9 mouse cellular contexts compared by ENCODE assay signal in genomic region chr17:53568734-53569386, GRCm38 (mm10). TPM values are rescaled to one million over a fixed set of nuclear protein-coding genes. Genes with fewer than 3 reads are reported as not detected.
A peak's percentile ranks its signal among the peaks of the same experiment; 100 is the strongest.
DNase-seq lines count a peak whose midpoint lies in the region; ATAC-seq and TF ChIP-seq lines count a peak whose summit lies in the region.
"Had no signal": no experiment of that assay in that cellular context is flagged by ENCODE, and none has a peak within 500 bp of the region (broad histone marks: within the 10 kb centered on the region; RNA-seq: fewer than 3 reads in every experiment).

No protein-coding gene starts in this region.

- H3K4me2 ChIP-seq in kidney, embryonic 14.5 days (replicated peaks; ENCODE audit: low read depth, low read length): peak overlapping the region; percentile 98
- H3K4me2 ChIP-seq in hindbrain, embryonic 14.5 days (replicated peaks): peak overlapping the region; percentile 84
- peak overlapping the region; percentile 77 for H3K4me2 ChIP-seq in midbrain, embryonic 16.5 days (ENCODE audit: low read length)

- H3K4me3 ChIP-seq in kidney, embryonic 14.5 days (ENCODE audit: low read length): peak overlapping the region; percentile 86; the same call in 1 of the 2 replicates
- peak overlapping the region; percentile 87 for H3K4me3 ChIP-seq in bone marrow, adult 2 months (replicated peaks; ENCODE audit: control insufficient read depth, low read depth, low read length)
- H3K4me3 ChIP-seq in hindbrain, embryonic 14.5 days (replicated peaks; ENCODE audit: low read length): peak overlapping the region; percentile 94
- H3K4me3 ChIP-seq in midbrain, embryonic 16.5 days (ENCODE audit: low read depth, low read length): peak overlapping the region; percentile 88

- no peaks in the 10 kb centered on the region for H3K27me3 ChIP-seq in kidney, embryonic 14.5 days (ENCODE audit: control insufficient read depth, insufficient read depth, low read length)
- H3K27me3 ChIP-seq in hindbrain, embryonic 14.5 days (ENCODE audit: control insufficient read depth, insufficient read depth, low read length): no peaks in the 10 kb centered on the region
- no peaks in the 10 kb centered on the region for H3K27me3 ChIP-seq in midbrain, embryonic 16.5 days (ENCODE audit: control insufficient read depth, insufficient read depth, low read depth, low read length)

- no peaks in the 10 kb centered on the region for H3K9me3 ChIP-seq in kidney, embryonic 14.5 days (ENCODE audit: control insufficient read depth, low read length)
- H3K9me3 ChIP-seq in hindbrain, embryonic 14.5 days (ENCODE audit: control insufficient read depth, low read length): no peaks in the 10 kb centered on the region
- H3K9me3 ChIP-seq in midbrain, embryonic 16.5 days (replicated peaks; ENCODE audit: control insufficient read depth, low read length, poor library complexity, severe bottlenecking): no peaks in the 10 kb centered on the region

- no peak for TF ChIP-seq POLR2A in bone marrow, adult 2 months (IDR thresholded peaks at IDR 0.05; ENCODE audit: borderline replicate concordance, control insufficient read depth, low read depth, low read length)

- TF ChIP-seq CTCF in bone marrow, adult 2 months (IDR thresholded peaks at IDR 0.05; ENCODE audit: control insufficient read depth, insufficient read depth, low read length): no peak

- WGBS in kidney, embryonic 14.5 days: 39% methylated on average over 8 of the region's 8 CpGs
- WGBS in bone marrow, adult 2 months: 29% methylated on average over 8 of the region's 8 CpGs
- 31% methylated on average over 8 of the region's 8 CpGs for WGBS in hindbrain, embryonic 14.5 days
- WGBS in midbrain, embryonic 16.5 days: 31% methylated on average over 8 of the region's 8 CpGs

- peak overlapping the region; percentile 93 for H3K9ac ChIP-seq in kidney, embryonic 14.5 days (ENCODE audit: low read depth, low read length)
- peak overlapping the region; percentile 95 for H3K9ac ChIP-seq in hindbrain, embryonic 14.5 days
- H3K9ac ChIP-seq in midbrain, embryonic 16.5 days (ENCODE audit: low read depth, low read length): peak overlapping the region; percentile 96

- ATAC-seq in kidney, embryonic 14.5 days (ENCODE audit: low FRiP score, low TSS enrichment): no peak
- no peak for ATAC-seq in hindbrain, embryonic 14.5 days (ENCODE audit: low FRiP score)
- no peak for ATAC-seq in midbrain, embryonic 16.5 days

- H3K36me3 ChIP-seq in kidney, embryonic 14.5 days (ENCODE audit: control insufficient read depth, insufficient read depth, low read length): no peaks in the 10 kb centered on the region
- H3K36me3 ChIP-seq in hindbrain, embryonic 14.5 days (replicated peaks; ENCODE audit: control insufficient read depth, insufficient read depth): no peaks in the 10 kb centered on the region
- no peaks in the 10 kb centered on the region for H3K36me3 ChIP-seq in midbrain, embryonic 16.5 days (ENCODE audit: control insufficient read depth, insufficient read depth, low read length)

- H3K27ac ChIP-seq in kidney, embryonic 14.5 days (ENCODE audit: low read depth, low read length): peak overlapping the region; percentile 88; the same call in 1 of the 2 replicates
- H3K27ac ChIP-seq in bone marrow, adult 2 months (ENCODE audit: control insufficient read depth, insufficient read depth, low read depth, low read length, poor library complexity): peak overlapping the region; percentile 99
- H3K27ac ChIP-seq in hindbrain, embryonic 14.5 days: peak overlapping the region; percentile 96
- peak overlapping the region; percentile 97 for H3K27ac ChIP-seq in midbrain, embryonic 16.5 days (ENCODE audit: low read length)

- intact Hi-C loops in left cerebral cortex, postnatal 4 days (cut with DNase I): loop anchor here (5.0 kb wide), 1 partner anchor 72 kb away; no protein-coding TSS in a partner anchor
- intact Hi-C loops in left cerebral cortex, postnatal 10 days (cut with DNase I): no loop called here

- DNase-seq in kidney, adult 11 months: no peak
- no peak for DNase-seq in hindbrain, embryonic 14.5 days (ENCODE audit: low spot score)
- DNase-seq in urinary bladder, postnatal 36 days (ENCODE audit: low spot score in 2 of 2): no peak
- no peak for DNase-seq in left cerebral cortex, postnatal 4 days
- no peak for DNase-seq in left cerebral cortex, postnatal 10 days (ENCODE audit: extremely low spot score in 1 of 2, low spot score in 2 of 2)

- peaks cover 28% of the 10 kb centered on the region for H3K4me1 ChIP-seq in kidney, embryonic 14.5 days (ENCODE audit: control insufficient read depth, insufficient read depth, low read length)
- H3K4me1 ChIP-seq in bone marrow, adult 2 months (ENCODE audit: control insufficient read depth, insufficient read depth, low read length): no peaks in the 10 kb centered on the region; the same call in 1 of the 2 replicates
- H3K4me1 ChIP-seq in hindbrain, embryonic 14.5 days (replicated peaks; ENCODE audit: control insufficient read depth, insufficient read depth, low read length): peaks cover 29% of the 10 kb centered on the region
- peaks cover 25% of the 10 kb centered on the region for H3K4me1 ChIP-seq in midbrain, embryonic 16.5 days (ENCODE audit: control insufficient read depth, insufficient read depth, low read length)

RNA-seq across cellular contexts. Expression of gene Kat2b, which starts 2.2 kb away (rescaled TPM):
- polyA plus RNA-seq in kidney, embryonic 14.5 days (2014; fragmentation: Nextera tagmentation; extraction: Ambion mirVana): 4.4 and 5.8 TPM in 2 replicates
- polyA plus RNA-seq in bone marrow, adult 2 months (2011; ENCODE audit: insufficient read depth, insufficient read length, low replicate concordance, missing spikeins): 19.6 and 50.6 TPM in 2 replicates
- 8.2 and 8.5 TPM in 2 replicates for polyA plus RNA-seq in hindbrain, embryonic 14.5 days (2014; fragmentation: Nextera tagmentation; extraction: Ambion mirVana)
- polyA plus RNA-seq in midbrain, embryonic 16.5 days (2015; fragmentation: Nextera tagmentation; extraction: Ambion mirVana): 7.2 and 8.7 TPM in 2 replicates
- total RNA-seq in left cerebral cortex, postnatal 4 days (2021): 10 to 100 TPM; 14.2 to 14.4 TPM
- total RNA-seq in left cerebral cortex, postnatal 10 days (2021): 10 to 100 TPM; 10.5 to 20.3 TPM

RNA-seq across cellular contexts. Expression of gene Pp2d1, which starts 29.6 kb away (rescaled TPM):
- polyA plus RNA-seq in kidney, embryonic 14.5 days (2014; fragmentation: Nextera tagmentation; extraction: Ambion mirVana): 0.35 and 0.50 TPM in 2 replicates
- polyA plus RNA-seq in bone marrow, adult 2 months (2011; ENCODE audit: insufficient read depth, insufficient read length, low replicate concordance, missing spikeins): not detected in 2 replicates
- 0.48 and 0.60 TPM in 2 replicates for polyA plus RNA-seq in hindbrain, embryonic 14.5 days (2014; fragmentation: Nextera tagmentation; extraction: Ambion mirVana)
- 0.46 and 0.50 TPM in 2 replicates for polyA plus RNA-seq in midbrain, embryonic 16.5 days (2015; fragmentation: Nextera tagmentation; extraction: Ambion mirVana)
- not detected for total RNA-seq in left cerebral cortex, postnatal 4 days (2021)
- total RNA-seq in left cerebral cortex, postnatal 10 days (2021): not detected
- total RNA-seq: adrenal gland, postnatal 4 days had no signal
